Mouse (Mus musculus): ENCODE data around the gene Mier1. TPM values are rescaled to one million over a fixed set of nuclear protein-coding genes. Genes with fewer than 3 reads are reported as not detected.

Gene Mier1
- polyA plus RNA-seq, 1 experiment from 2014 or later = 41.3 TPM

GRCm38 (mm10) chr4:103174001-103174400 lies 59.8 kb downstream of the Mier1 start:
- H3K27ac ChIP-seq (ENCODE audit: low read depth, low read length) = no peak overlapping the region
- H3K4me3 ChIP-seq (ENCODE audit: low read depth, low read length) = no peak overlapping the region
- H3K4me2 ChIP-seq = no peak overlapping the region
- no peak overlapping the region for H3K9ac ChIP-seq (ENCODE audit: low read depth, low read length)
- H3K4me1 ChIP-seq (replicated peaks; ENCODE audit: control insufficient read depth, insufficient read depth, low read length) = no peaks in the 10 kb centered on the region
- peaks cover 2% of the 10 kb centered on the region; the same call in 1 of the 2 replicates for H3K36me3 ChIP-seq (ENCODE audit: control insufficient read depth, insufficient read depth, low read length)
- DNase-seq (ENCODE audit: low spot score) (no peak), ATAC-seq (replicated peaks; ENCODE audit: low FRiP score) (no peak)
- H3K9me3 ChIP-seq (ENCODE audit: control insufficient read depth, low read length) = no peaks in the 10 kb centered on the region
- WGBS = 91% methylated on average over 7 of the region's 7 CpGs
- no peaks in the 10 kb centered on the region for H3K27me3 ChIP-seq (replicated peaks; ENCODE audit: control insufficient read depth, insufficient read depth, low read length)

GRCm38 (mm10) chr4:103177681-103178080 lies 63.5 kb downstream of the Mier1 start:
- 81% methylated on average over 1 of the region's 1 CpGs for WGBS
- H3K9me3 ChIP-seq (ENCODE audit: control insufficient read depth, low read length) = no peaks in the 10 kb centered on the region
- no peak overlapping the region for H3K9ac ChIP-seq (ENCODE audit: low read depth, low read length)
- no peaks in the 10 kb centered on the region for H3K4me1 ChIP-seq (replicated peaks; ENCODE audit: control insufficient read depth, insufficient read depth, low read length)
- no peak overlapping the region for H3K27ac ChIP-seq (ENCODE audit: low read depth, low read length)
- no peak overlapping the region for H3K4me3 ChIP-seq (ENCODE audit: low read depth, low read length)
- H3K36me3 ChIP-seq (ENCODE audit: control insufficient read depth, insufficient read depth, low read length) = peaks cover 2% of the 10 kb centered on the region; the same call in 1 of the 2 replicates
- DNase-seq (ENCODE audit: low spot score) (no peak), ATAC-seq (replicated peaks; ENCODE audit: low FRiP score) (no peak)
- H3K4me2 ChIP-seq = no peak overlapping the region
- no peaks in the 10 kb centered on the region for H3K27me3 ChIP-seq (replicated peaks; ENCODE audit: control insufficient read depth, insufficient read depth, low read length)

- no peaks in the 10 kb centered on the region for H3K9me3 ChIP-seq (ENCODE audit: control insufficient read depth, low read length)
- H3K4me2 ChIP-seq = no peak overlapping the region
- H3K4me1 ChIP-seq (replicated peaks; ENCODE audit: control insufficient read depth, insufficient read depth, low read length) = no peaks in the 10 kb centered on the region
- no peak overlapping the region for H3K4me3 ChIP-seq (ENCODE audit: low read depth, low read length)
- no peaks in the 10 kb centered on the region for H3K27me3 ChIP-seq (replicated peaks; ENCODE audit: control insufficient read depth, insufficient read depth, low read length)
- WGBS = 81% methylated on average over 7 of the region's 7 CpGs
- DNase-seq (ENCODE audit: low spot score) (no peak), ATAC-seq (replicated peaks; ENCODE audit: low FRiP score) (no peak)
- no peak overlapping the region for H3K27ac ChIP-seq (ENCODE audit: low read depth, low read length)
- H3K36me3 ChIP-seq (ENCODE audit: control insufficient read depth, insufficient read depth, low read length) = peaks cover 5% of the 10 kb centered on the region; the same call in 1 of the 2 replicates
- H3K9ac ChIP-seq (ENCODE audit: low read depth, low read length) = no peak overlapping the region
Observed at GRCm38 (mm10) chr4:103178635-103179318, 64.6 kb downstream of the Mier1 start.

GRCm38 (mm10) chr4:103179581-103179980 lies 65.4 kb downstream of the Mier1 start:
- Histone ChIP-seq H3K9me3 (ENCODE audit: control insufficient read depth, low read length) (no peaks in the 10 kb centered on the region), H3K4me2 (no peak overlapping the region), H3K4me3 (ENCODE audit: low read depth, low read length) (no peak overlapping the region), H3K4me1 (replicated peaks; ENCODE audit: control insufficient read depth, insufficient read depth, low read length) (no peaks in the 10 kb centered on the region), H3K36me3 (ENCODE audit: control insufficient read depth, insufficient read depth, low read length) (peaks cover 7% of the 10 kb centered on the region; the same call in 1 of the 2 replicates), H3K27ac (ENCODE audit: low read depth, low read length) (no peak overlapping the region), H3K27me3 (replicated peaks; ENCODE audit: control insufficient read depth, insufficient read depth, low read length) (no peaks in the 10 kb centered on the region), H3K9ac (ENCODE audit: low read depth, low read length) (no peak overlapping the region)
- no peak for DNase-seq (ENCODE audit: low spot score)
- no peak for ATAC-seq (replicated peaks; ENCODE audit: low FRiP score)
- WGBS = 77% methylated on average over 3 of the region's 3 CpGs

- WGBS = 88% methylated on average over 8 of the region's 8 CpGs
- Histone ChIP-seq H3K27ac (ENCODE audit: low read depth, low read length) (no peak overlapping the region), H3K27me3 (replicated peaks; ENCODE audit: control insufficient read depth, insufficient read depth, low read length) (no peaks in the 10 kb centered on the region), H3K4me2 (no peak overlapping the region), H3K9me3 (ENCODE audit: control insufficient read depth, low read length) (no peaks in the 10 kb centered on the region), H3K36me3 (ENCODE audit: control insufficient read depth, insufficient read depth, low read length) (peaks cover 8% of the 10 kb centered on the region; the same call in 1 of the 2 replicates), H3K4me1 (replicated peaks; ENCODE audit: control insufficient read depth, insufficient read depth, low read length) (no peaks in the 10 kb centered on the region), H3K9ac (ENCODE audit: low read depth, low read length) (no peak overlapping the region), H3K4me3 (ENCODE audit: low read depth, low read length) (no peak overlapping the region)
- ATAC-seq (replicated peaks; ENCODE audit: low FRiP score) (no peak), DNase-seq (ENCODE audit: low spot score) (no peak)
Observed at GRCm38 (mm10) chr4:103180300-103180888, 66.2 kb downstream of the Mier1 start.

GRCm38 (mm10) chr4:103188786-103189640 lies 74.8 kb downstream of the Mier1 start:
- no peak for DNase-seq (ENCODE audit: low spot score)
- WGBS = 73% methylated on average over 8 of the region's 8 CpGs
- H3K27ac ChIP-seq (ENCODE audit: low read depth, low read length) = peak overlapping the region; percentile 42; the same call in 1 of the 2 replicates
- H3K4me2 ChIP-seq = no peak overlapping the region
- H3K27me3 ChIP-seq (replicated peaks; ENCODE audit: control insufficient read depth, insufficient read depth, low read length) = no peaks in the 10 kb centered on the region
- no peak overlapping the region for H3K4me3 ChIP-seq (ENCODE audit: low read depth, low read length)
- ATAC-seq (replicated peaks; ENCODE audit: low FRiP score) = peak; percentile 93
- peaks cover 14% of the 10 kb centered on the region; the same call in 1 of the 2 replicates for H3K36me3 ChIP-seq (ENCODE audit: control insufficient read depth, insufficient read depth, low read length)
- H3K9me3 ChIP-seq (ENCODE audit: control insufficient read depth, low read length) = no peaks in the 10 kb centered on the region
- peaks cover 3% of the 10 kb centered on the region for H3K4me1 ChIP-seq (replicated peaks; ENCODE audit: control insufficient read depth, insufficient read depth, low read length)
- H3K9ac ChIP-seq (ENCODE audit: low read depth, low read length) = no peak overlapping the region

GRCm38 (mm10) chr4:103192421-103192820 lies 78.2 kb downstream of the Mier1 start:
- peaks cover 12% of the 10 kb centered on the region; the same call in 1 of the 2 replicates for H3K36me3 ChIP-seq (ENCODE audit: control insufficient read depth, insufficient read depth, low read length)
- H3K4me2 ChIP-seq = no peak overlapping the region
- no peak overlapping the region for H3K27ac ChIP-seq (ENCODE audit: low read depth, low read length)
- ATAC-seq (replicated peaks; ENCODE audit: low FRiP score) (no peak), DNase-seq (ENCODE audit: low spot score) (no peak)
- H3K4me3 ChIP-seq (ENCODE audit: low read depth, low read length) = no peak overlapping the region
- no peaks in the 10 kb centered on the region for H3K27me3 ChIP-seq (replicated peaks; ENCODE audit: control insufficient read depth, insufficient read depth, low read length)
- WGBS = 80% methylated on average over 2 of the region's 2 CpGs
- H3K9ac ChIP-seq (ENCODE audit: low read depth, low read length) = no peak overlapping the region
- H3K9me3 ChIP-seq (ENCODE audit: control insufficient read depth, low read length) = no peaks in the 10 kb centered on the region
- peaks cover 3% of the 10 kb centered on the region for H3K4me1 ChIP-seq (replicated peaks; ENCODE audit: control insufficient read depth, insufficient read depth, low read length)

- Histone ChIP-seq H3K9me3 (ENCODE audit: control insufficient read depth, low read length) (no peaks in the 10 kb centered on the region), H3K36me3 (ENCODE audit: control insufficient read depth, insufficient read depth, low read length) (peaks cover 8% of the 10 kb centered on the region; the same call in 1 of the 2 replicates), H3K27ac (ENCODE audit: low read depth, low read length) (no peak overlapping the region), H3K4me3 (ENCODE audit: low read depth, low read length) (no peak overlapping the region), H3K9ac (ENCODE audit: low read depth, low read length) (no peak overlapping the region), H3K4me1 (replicated peaks; ENCODE audit: control insufficient read depth, insufficient read depth, low read length) (no peaks in the 10 kb centered on the region), H3K27me3 (replicated peaks; ENCODE audit: control insufficient read depth, insufficient read depth, low read length) (no peaks in the 10 kb centered on the region), H3K4me2 (no peak overlapping the region)
- ATAC-seq (replicated peaks; ENCODE audit: low FRiP score) (no peak), DNase-seq (ENCODE audit: low spot score) (no peak)
- 78% methylated on average over 8 of the region's 8 CpGs for WGBS
Observed at GRCm38 (mm10) chr4:103197401-103197800, 83.2 kb downstream of the Mier1 start.
